Mouse (Mus musculus): ENCODE measurements around the gene Boc. TPM values are rescaled to one million over a fixed set of nuclear protein-coding genes. Genes with fewer than 3 reads are reported as not detected.

Gene Boc
- polyA plus RNA-seq (2017; shearing (Covaris generic)) = 0.11 TPM

DNA sequence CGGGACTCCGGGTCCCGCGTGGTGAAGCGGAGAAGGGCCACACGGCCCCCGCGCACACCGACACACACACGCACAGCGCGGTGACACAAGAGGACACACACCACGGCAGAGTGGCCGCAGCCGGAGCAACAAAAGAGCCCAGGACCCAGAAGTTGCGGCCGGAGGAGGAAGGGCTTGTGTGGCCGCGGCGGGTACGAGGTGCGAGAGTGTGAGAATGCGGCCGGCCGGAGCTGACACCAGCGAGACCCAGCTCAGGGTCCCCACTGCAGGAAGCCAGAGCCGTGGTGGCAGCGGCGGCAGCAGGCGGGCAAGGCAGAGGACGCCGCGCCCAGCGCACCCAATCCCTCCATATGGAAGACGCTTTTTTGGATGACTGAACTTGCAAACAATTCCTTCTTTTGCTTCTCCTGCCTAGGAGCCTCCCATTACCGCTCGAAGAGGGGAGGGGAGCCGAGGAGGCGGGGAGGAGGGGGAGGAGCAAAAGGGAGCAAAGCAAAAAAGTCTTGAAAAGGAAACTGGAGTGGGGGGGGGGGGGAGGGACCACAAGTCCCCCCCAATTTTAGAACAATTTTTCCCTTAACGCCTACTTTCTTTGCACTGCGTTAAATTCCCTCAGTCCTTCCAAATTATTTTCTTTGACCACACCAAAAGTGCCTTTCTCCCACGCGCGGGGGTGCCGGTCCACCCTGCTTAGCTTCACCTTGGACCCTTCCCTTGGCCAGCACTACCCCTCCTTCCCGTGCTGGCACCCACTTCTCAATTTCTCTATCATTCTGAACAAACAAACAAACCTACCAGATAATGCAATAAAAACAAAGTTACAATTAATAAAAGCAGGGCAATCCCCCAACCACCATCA is at the start of gene Boc:
Boc (minus strand) TSS at position 427 of the 859 bp plus-strand sequence.

Other genes with a start within 250 kb of the Boc start
- gene Sidt1, start 225.7 kb downstream of the Boc start, polyA plus RNA-seq (2017; shearing (Covaris generic)) = 335 TPM
- gene Spice1, start 211.8 kb downstream of the Boc start, polyA plus RNA-seq (2017; shearing (Covaris generic)) = 53.2 TPM
- not detected for gene Cfap44, start 164.1 kb downstream of the Boc start, polyA plus RNA-seq (2017; shearing (Covaris generic))
- gene Nepro, start 165.4 kb upstream of the Boc start, polyA plus RNA-seq (2017; shearing (Covaris generic)) = 6.9 TPM
- gene Gtpbp8, start 187.5 kb upstream of the Boc start, polyA plus RNA-seq (2017; shearing (Covaris generic)) = 17.6 TPM
- gene Cd200r1, start 206.8 kb upstream of the Boc start, polyA plus RNA-seq (2017; shearing (Covaris generic)) = 21.7 TPM

All from effector memory CD4-positive, alpha-beta T cell, adult 5 months (primary cell).